Mouse (Mus musculus) cerebellum, adult 9-10 months (tissue): ENCODE results near the gene Bbox1.

Source experiments
- DNase-seq: peaks from one replicate; pipeline ENCODE4 v3.0.0; 2022

The Bbox1 gene

DNA sequence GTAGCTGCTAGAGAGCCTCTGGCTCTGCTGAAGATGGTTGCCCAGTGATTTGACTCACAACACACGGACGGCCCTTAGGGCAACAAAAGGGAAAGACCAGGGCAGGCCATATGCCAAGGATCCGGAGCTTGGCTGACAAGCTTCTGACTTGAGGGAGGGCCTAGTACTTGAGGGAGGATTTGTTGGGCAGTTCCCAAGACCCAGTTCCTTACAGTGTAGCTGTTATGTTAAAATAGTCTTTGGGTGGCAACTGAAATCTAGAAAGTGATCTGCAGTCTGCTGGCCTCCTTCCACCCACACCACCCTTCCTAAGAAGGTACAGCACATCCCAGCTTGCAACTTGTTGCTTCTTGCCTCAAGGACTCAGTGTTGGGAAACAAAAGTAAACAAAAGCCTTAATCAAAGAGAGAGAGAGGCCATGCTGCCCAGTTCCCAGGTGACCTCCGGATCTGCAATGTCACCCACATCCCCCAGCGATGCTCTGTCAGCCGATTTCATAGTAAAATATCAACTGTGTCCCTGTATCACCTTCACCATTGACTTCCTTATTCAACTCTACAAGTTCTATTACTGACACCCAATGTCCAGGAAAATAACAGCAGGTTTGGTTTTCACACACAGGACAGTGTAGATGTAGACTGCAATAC is at the start of gene Bbox1:
Gene Bbox1 (minus strand): TSS at position 52 of the 647 bp plus-strand sequence.
- DNase-seq = peak; percentile 5

- no peak for DNase-seq
Measured at GRCm38 (mm10) chr2:110363855-110364254, 49.5 kb upstream of the Bbox1 start.

- peak; percentile 5 for DNase-seq
Measured at GRCm38 (mm10) chr2:110362432-110363283, 48.3 kb upstream of the Bbox1 start, which contains the start of gene Fibin. TSS of gene Fibin (minus strand) at chr2:110363183.

- no peak for DNase-seq
Measured at GRCm38 (mm10) chr2:110353302-110353970, 39.1 kb upstream of the Bbox1 start.

GRCm38 (mm10) chr2:110351843-110352251 is 37.5 kb upstream of the Bbox1 start:
- DNase-seq = no peak

DNA sequence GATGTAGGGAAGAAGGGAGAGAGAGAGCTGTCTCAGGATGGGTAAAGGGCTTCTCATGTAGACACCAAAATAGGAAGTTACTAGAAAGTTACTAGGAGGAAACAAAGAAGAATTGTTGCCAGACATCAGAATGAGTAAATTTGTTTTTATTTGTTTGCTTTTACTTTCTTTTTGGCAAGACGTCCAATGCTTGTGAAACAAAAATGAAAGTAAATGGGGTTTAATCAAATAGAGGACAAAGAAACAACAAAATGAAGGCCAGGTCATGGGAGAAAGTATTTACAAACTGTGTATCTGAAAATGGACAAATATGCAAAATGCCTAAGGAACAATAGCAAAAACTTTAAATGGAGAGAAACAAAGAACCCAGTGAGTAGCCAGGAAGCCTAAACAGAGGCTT is 37.0 kb upstream of the Bbox1 start:
- DNase-seq = no peak

DNA sequence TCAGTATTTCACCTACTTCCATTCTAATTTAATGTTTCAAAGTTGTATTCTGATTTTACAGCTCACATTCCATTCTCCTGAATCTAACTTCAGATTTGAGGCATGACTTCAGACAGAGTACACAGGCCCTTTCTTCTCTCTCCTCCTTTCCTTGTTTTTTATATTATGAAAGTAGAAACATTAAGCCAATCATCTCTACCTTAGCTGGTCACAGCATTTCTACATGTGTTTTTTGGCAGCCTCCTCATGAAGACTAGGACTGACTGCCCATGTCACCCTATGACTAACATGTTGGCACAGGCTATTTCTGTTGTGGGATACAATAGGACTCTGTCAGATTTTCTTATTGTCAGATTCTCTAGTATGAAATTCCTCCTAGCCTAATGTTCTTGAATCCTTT is 14.6 kb upstream of the Bbox1 start:
- DNase-seq = no peak

- DNase-seq = no peak
Measured at GRCm38 (mm10) chr2:110319949-110320348, 5.6 kb upstream of the Bbox1 start.

DNA sequence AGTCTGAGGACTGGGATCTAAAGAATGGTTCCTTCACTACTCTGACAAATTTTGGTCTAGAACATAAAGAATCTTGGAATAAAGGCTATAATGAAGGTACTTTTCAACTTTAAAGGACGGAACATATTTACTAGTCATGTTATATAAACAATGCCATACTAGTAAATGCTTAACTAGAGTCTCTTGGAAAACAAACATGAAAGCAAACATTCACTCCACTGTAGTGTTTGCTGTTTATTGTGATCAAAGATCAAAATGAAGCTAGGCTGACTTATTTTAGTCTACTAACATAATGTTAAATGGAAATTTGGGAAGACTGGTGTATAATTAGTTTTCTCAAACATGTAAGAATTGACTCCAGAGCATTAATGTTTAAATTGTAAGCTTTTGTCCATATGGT is 4.9 kb upstream of the Bbox1 start:
- no peak for DNase-seq

GRCm38 (mm10) chr2:110318719-110319118 is 4.4 kb upstream of the Bbox1 start:
- DNase-seq = no peak

GRCm38 (mm10) chr2:110316116-110316883 is 1.9 kb upstream of the Bbox1 start:
- no peak for DNase-seq

GRCm38 (mm10) chr2:110314074-110314473 is 286 bp downstream of the Bbox1 start:
- DNase-seq = no peak

- no peak for DNase-seq
Measured at GRCm38 (mm10) chr2:110313305-110313824, 995 bp downstream of the Bbox1 start.

GRCm38 (mm10) chr2:110305358-110306283 is 8.7 kb downstream of the Bbox1 start:
- no peak for DNase-seq

DNA sequence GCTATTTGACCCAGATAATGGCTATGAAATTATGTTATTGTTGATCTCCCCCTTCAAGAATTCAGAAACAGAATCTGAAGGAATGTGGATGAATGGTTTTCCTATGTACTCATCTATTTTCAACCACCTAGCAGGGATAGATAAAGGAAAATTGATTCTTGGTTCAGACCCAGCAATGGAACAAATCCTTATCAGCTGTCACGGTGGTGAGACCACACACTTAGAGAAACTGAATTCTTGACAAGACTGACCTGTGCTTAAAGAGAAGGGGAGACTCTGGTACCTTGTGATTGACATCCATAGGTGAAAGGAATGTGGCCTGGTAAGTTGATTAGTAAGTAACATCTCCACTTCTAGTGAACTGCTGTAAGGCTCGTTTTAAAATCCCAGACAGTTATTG is 12.1 kb downstream of the Bbox1 start:
- DNase-seq = no peak

DNA sequence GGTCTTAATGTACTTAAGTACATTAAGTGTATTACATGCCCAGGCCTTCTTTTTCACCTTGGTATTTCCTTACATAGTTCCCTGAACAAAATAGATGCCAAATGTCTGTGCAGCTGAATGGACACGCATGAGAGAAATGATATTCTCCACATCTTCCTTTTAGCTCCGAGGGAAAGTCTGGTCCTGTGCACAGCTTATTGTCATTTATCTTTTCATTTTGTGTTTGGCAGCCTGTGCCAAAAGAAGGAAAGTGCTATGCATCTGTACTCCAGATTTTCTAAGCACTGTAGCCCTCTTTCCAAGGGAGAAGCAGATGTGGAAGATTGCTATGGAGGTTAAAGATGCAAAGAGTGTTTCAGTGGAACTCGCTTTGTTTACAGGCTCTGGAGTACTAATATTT is 13.0 kb downstream of the Bbox1 start:
- DNase-seq = no peak

DNA sequence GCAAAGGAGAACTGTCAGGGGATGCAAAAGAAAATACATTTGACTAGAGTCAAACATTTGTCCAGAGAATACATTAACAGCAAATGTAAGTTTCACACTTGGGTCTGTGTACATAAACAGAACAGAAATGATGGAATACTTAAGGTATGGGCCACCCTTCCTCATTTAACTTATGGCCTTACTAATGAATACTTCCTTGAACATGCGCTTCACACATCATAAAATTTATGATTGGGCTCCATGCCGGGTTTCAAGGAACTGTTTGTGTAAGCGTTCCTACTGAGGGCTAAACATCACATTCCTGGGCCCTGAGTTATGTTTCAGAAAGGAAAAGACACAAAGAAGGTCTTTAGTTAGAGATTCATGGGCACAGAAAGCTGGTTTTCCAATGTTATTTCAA is 19.4 kb downstream of the Bbox1 start:
- DNase-seq = no peak

GRCm38 (mm10) chr2:110287959-110288358 is 26.4 kb downstream of the Bbox1 start:
- DNase-seq = no peak

DNA sequence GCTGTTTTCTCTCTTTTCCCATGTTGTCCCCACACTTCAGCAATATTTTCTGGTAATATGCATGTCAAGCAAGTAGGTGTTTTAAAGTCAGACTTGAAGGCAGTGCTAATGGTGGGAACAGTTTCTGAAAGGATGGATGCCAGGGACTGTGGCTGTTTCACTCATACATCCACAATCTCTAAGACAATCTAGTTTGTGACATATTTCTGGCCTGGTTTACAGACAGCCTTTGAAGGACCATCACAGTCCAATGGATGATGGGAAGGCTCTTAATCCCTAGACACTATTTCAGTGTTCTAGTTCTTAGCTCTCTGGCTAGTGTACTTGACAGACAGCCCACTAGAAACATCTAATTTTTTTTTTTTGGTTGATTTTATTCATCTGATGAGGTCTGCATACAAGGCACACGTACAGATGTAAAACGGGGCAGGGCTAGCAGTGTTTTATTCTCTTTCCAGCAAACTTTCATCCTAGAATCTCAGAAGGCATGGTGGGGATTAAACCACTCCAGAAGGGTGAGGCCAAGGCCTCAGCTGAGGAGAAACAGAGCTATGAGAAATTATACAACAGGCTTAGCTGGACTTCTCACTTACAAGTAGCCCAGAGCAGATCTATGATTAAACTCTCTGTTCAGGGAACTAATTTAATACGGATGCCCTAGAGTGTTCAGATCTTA is 28.4 kb downstream of the Bbox1 start:
- no peak for DNase-seq

- no peak for DNase-seq
Measured at GRCm38 (mm10) chr2:110275424-110275823, 38.9 kb downstream of the Bbox1 start.

DNA sequence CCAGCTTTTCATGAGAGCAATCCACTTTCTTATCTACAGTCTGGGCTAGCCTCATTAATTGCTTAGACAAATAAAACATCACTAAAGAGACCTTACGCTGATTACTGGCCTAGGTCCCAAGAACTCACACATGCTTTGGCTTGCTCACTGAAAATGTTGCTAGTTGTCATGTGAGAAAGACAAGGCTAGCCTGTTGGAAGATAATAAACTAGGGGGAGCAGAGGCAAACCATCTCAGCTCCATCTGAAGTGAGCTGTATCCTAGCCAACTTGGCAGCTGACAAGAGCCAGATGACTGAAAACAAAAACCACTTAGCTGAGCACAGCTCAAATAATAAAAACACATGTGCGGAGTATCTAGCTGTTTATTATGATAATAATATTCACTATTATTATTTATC is 40.2 kb downstream of the Bbox1 start:
- no peak for DNase-seq
